Mouse (Mus musculus) 3134 (cell line): ENCODE measurements around the gene Nrf1.

Source experiments
- DNase-seq: peaks from one replicate; pipeline ENCODE4 v3.0.0-alpha.2; 2011; ENCODE audit warnings: low spot score; ENCODE audit not compliant: insufficient read length; ENCODE audit errors: extremely low read depth

Nrf1 gene

DNA sequence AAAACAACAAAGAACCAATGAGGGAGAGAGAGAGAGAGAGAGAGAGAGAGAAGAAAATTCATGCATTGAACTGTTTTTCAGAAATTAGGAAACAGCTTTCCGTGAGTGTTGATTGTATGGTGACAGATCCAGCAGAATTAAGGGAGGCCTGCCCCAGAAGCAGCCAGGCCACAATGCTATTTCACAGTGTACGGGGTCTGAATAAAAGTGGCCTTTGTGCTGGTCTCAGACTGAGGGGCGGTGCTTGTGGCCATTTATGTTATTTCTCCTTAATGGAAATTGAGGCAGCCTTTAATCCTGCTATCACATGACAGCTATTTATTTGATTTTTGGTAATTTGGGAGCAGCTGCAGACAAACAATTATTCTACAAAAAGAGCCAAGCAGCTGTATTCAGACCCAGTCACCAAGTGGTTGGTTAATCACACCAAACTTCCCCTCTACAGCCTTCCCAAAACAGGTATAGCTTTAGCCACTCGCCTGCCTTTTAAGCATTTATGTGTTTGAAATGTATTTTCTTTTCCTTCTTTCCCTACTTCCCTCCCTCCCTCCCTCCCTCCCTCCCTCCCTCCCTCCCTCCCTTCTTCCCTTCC lies 31.2 kb downstream of the Nrf1 start:
- no peak for DNase-seq

DNA sequence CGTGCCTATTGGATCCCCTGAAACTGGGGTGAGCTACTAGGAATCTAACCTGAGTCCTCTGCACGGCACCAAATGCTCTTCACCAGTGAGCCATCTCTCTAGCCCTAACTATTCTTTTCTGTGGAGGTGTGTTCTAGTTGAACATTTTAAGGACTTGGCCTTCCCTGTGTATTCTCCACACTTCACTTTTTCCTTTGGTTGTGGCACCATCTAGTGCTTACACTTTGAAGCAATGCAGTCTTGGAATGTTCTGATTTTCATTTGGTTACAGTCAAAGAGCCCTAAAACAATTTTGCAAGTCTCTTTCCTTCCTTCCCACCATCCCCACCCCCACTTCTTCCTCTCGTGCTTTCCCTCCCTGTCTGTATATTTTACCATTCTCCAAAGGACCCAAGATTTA lies 33.6 kb downstream of the Nrf1 start:
- no peak for DNase-seq

DNA sequence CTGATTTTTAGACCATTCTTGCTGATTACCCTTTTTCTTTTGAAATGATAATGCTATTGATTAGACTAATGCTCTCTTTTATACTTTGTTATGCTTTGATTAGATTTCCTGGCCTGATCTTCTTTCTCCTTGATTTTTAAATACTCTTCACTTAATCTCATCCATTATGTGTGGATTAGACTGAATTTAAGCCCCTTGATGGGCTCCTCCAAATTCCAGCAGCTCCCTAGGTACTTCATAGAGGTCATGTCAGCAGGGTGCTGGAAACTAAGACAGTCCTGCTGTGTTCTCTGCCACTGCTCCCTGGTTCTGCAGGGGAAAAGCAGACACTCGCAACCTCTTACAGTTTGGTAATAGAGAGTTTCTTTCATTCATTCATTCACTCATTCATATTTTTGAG lies 35.5 kb downstream of the Nrf1 start:
- DNase-seq, result no peak

DNA sequence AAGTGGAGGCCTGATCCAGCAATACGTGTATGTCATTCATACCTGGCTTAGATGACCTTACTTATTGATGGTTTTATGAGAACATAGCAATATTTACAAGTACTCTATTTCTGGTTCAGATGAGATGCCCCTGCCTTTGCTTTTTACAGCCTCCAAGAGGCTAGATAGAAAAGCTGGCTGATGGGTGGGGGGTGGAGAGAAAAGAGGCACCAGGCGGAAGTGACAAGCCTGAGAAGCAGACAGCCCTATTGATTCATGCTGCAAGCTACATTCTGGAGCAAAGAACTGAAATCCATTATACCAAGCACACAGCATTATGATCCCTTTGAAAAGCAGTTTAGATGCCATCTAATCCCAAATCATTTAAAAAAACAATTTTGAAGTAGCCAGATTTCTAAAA lies 37.6 kb downstream of the Nrf1 start:
- DNase-seq, result no peak

DNA sequence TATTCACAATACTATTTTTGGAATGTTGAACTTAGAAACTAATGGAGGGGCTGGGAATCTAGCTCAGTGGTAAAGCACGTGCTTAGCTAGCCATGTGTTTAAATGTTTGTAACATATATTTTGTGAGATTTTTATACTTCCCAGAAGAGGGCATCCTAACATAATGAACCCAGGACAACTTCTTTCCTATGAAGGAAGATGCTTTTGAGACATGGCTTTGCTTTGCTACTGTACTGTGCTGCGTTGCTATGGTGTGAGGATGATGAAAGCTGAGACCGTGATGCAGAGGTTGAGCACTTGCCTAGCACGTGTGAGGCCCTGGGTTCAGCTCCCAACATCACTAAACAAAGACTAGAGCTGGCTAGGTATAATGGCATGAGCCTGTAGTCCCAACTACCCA lies 43.4 kb downstream of the Nrf1 start:
- DNase-seq, result no peak

DNA sequence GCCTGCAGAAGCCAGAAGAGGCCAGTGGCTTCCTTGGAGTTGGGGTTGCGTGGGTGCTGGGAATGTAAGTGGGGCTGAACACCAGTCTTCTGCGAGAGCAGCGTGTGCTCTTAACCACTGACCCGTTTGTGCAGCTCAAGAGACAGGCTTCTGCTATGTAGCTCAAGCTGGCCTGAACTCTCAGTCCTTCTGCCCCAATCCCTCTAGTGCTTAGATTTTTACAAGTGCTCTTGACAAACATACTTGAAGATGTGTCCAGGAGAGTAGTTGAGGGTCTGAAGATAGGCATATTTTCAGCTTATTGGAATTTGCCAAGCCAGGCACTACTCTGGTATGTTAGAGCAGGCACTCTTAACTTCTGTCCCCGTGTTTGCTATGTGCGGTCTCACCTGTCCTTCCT lies 45.0 kb downstream of the Nrf1 start:
- no peak for DNase-seq

DNA sequence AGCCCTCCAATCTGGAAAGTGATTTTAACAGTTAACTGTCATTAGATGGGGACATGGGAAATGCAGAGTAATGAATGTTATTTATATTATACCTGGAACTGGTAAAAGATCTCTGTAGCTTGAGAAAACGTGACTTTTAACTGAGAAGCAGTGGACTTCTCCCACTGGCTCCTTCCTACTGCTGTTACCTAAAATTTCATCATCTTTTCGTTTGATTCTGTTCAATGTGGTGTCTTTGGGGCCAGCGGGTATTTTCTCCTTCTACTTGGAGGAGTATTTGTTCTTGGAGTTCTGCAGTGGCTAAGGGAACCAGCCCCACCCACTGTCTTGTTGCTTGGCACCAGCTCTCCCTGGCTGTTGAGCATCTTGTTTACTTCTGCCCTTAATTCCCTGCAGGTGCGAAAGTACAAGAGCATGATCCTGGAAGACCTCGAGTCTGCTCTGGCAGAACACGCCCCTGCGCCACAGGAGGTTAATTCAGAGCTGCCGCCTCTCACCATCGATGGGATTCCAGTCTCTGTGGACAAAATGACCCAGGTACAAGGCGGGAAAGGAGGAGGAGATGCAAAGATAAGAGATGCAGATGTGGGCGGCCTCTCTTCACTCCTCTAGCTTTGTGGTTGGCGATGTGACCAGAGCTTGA lies 54.1 kb downstream of the Nrf1 start:
- DNase-seq, result no peak

DNA sequence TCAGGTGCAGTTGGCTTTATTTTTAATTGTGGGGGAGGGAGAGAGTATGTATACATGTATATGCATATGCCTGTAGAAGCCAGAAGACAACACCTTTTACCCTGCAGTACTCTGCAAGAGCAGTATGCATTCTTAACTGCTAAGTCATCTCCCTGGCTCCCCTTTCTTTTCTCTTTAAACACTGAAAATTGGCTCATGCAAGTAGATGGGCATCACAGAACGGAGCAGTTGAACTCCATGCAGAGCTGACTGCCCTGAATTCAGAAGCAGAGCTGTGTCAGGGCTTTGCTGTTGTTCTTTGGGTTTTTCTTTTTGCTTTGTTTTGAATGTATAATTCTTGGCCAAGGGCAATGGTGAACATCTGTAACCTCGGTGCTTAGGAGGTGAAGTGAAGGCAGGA lies 58.3 kb downstream of the Nrf1 start:
- DNase-seq, result no peak

DNA sequence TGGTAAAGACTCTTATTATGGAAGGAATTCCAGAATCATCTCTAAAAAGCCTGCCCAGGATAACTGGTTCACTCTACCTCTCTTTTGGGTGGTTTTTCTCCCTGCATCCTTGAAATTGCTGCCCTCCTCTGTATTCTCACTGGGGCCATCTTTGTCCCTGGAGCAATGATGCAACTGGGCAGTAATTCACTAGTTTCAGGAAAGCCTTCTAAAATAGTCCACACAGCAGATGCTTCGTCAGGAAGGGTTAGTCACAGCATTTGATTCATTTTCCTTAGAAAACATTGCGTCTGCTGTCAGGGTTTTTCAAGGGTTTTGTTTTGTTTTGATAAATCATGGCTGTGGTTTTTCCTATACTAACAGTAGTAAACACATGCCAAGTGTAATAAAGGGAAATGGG lies 59.7 kb downstream of the Nrf1 start:
- DNase-seq, result no peak

DNA sequence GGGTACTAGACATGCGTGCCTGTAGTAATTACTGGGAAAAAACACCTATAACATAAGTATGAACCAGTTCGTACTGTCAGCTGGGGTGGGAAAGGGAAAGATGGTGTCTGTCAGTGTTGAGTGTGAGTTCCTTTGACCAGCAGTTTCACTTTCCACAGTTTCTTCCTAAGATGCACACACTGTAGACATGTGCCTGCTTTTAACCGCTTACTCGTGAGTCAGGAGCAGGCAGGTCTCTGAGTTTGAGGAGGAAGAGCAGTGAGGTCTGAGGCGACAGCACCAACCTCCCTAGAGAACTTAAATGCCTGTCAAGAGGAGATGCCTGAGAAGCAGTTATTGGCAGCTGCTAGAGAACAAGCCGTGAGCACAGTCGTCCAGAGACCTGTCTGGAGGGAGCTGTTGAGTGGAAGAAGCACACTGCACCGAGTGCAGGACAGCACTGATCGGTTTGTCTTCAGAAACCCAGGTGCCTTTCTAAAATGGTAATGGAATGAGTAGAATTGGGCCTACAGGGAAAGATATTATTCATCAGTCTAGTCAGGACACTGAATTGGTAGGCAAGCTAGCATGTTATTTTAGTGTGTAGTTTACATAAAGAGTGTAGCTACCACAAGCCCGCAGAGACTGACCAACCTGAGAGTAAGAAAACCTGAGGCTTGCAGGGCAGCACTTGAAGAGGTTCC lies 62.2 kb downstream of the Nrf1 start:
- DNase-seq, result no peak

DNA sequence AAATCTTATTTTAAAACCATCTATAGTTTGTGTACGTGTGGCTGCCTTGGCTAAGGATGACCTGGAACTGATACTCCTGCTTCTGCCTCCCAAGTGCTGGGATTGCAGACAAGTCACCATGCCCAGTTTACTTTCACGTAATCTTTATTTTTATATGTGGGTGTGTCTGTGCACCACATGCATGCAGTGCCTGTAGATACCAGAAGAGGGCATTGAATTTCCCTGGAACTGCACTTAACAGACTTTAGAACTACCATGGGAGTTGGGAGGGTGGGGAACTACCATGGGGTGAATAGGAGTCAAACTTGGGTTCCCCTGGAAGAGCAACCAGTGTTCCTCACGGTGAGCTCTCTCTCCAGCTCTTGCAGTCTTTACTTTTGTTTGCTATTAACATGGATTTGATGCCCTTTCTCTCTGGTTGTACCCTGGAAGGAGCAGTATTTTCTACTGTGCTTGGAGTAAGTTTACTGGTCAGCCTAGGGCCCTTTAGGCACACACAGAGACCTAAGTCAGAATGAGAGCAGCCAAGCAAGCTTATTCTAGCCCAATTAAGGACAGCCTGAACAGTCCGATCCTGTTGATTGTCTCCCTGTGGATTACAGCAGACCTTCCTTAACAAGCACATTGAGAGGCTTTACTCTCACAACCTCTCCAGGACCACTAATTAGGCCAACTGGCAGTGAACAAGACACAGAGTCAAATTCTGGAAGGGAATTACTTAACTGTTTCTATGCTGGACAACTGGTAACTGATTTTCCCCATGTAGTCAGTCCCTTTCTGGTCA lies 64.8 kb downstream of the Nrf1 start:
- no peak for DNase-seq

DNA sequence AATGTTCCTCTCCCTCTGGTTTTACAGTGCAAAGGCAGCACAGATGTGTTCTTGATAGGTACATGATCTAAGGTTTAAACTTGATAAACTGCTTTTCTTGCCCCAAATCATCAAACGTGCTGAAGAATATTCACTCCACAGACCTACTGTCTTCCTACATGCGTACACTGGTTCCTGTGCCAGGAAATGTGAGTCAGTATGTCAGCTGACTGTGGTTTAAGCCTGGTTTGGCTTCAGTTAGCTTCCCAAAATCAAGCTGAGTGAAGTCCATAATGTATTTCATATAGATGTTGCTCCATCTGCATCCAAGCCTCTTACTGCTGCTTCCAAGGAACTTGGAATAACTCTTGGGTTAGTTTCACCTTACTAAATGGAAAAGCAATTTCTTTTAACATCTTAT lies 66.3 kb downstream of the Nrf1 start:
- DNase-seq, result peak; percentile 23

DNA sequence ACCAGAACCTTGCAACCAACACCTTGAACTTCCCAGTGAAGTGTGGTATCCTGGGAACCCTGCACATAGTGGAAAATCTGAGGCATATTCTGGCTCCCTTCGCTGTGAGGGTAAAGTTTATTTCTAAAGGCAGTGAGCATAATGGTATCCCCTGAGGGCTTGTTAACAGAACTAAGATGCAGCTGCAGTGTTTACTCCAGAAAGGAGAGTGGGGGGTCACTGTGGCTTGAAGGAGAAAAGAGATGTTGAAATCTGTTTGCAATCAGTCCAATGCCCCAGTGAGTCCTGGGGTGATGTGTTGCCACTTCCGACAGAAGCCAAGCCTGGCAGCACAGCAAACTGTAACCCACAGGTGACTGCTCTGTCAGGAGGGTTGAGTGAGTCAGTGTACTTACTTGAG lies 73.4 kb downstream of the Nrf1 start:
- DNase-seq, result no peak

DNA sequence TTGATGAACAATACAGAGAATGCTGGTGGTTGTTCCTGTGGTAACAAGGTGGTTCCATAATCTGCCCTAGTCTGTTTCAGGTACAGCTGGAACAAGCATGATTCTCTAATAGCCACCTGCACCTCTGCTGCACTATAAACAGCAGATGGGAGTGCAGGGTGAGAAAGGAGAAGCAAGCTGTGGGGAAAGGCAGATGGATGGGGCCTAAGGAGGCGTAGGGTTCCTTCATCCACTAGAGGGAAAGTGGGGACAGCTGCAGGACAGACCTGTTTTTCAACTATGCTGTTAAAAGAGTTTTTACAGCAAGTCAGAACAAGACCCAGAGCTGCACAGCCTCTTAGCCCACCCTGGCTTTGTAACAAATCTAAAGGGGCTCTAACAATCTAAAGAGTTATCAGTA lies 73.8 kb downstream of the Nrf1 start:
- no peak for DNase-seq

DNA sequence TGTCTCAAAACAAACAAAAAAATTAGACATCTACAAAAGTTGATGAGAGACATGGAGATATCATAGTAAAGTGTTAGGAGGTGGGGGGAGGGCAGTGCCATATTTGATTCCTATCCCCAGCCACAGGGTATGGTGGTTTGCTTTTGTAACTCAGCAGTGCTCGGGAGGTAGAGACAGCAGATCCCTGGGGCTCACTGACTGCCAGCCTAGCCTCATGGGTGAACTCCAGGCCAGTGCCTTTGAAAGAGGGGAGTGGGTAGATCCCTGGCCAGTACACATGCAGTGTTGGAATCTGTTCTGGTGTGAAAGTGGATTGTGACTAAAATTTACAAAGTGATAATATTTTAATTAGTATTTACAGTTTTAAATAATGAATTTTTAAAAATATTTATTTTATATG lies 75.6 kb downstream of the Nrf1 start:
- no peak for DNase-seq

DNA sequence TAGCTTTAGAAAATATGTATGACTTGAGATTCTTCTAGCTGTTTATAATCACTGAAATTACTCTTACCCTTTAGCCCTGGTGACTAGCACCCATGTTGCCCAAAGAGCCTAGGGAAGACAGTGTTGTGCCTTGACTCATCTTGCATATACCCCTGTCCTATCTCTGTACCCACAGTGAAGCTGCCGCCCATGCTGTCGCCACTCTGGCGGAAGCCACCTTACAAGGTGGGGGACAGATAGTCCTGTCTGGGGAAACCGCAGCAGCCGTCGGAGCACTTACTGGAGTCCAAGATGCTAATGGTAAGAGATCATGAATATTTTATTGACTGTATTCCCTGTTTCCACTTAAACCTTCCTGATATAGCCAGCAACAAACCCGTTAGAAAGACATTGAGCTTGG lies 78.3 kb downstream of the Nrf1 start:
- DNase-seq, result no peak

DNA sequence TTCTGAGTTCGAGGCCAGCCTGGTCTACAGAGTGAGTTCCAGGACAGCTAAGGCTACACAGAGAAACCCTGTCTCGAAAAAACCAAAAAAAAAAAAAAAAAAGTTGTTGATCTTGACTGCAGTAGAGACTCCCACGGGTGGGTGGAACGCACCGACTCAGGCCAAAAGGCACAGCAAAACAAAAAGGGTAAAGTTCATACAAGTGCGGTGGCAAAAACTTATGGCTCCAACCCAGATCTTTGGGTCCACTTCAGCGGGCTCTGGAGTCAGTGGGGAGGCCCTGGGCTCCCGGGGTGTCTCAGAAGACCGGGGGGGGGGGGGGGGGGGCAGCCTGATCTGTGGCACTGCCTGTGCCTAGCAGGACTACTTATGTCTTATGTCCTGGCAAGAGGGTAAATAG lies 79.0 kb downstream of the Nrf1 start:
- no peak for DNase-seq

DNA sequence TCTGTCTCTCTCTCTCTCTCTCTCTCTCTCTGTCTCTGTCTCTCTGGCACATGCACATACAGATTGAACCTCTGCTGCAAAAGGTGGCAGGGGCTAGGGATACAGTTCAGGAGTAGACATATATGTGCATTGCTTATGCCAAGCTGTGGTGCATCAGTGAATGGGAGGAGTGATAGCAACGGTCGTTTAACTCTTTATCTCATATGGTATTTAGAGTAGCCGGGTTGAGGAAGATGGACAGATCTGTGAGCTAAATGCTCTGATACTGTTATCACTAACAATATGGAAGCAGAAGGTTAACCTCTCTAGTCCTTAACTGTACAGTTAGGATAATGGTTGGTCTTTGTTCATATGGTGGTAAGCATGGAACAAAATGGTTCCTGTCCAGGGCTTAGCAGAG lies 84.6 kb downstream of the Nrf1 start:
- DNase-seq, result no peak

DNA sequence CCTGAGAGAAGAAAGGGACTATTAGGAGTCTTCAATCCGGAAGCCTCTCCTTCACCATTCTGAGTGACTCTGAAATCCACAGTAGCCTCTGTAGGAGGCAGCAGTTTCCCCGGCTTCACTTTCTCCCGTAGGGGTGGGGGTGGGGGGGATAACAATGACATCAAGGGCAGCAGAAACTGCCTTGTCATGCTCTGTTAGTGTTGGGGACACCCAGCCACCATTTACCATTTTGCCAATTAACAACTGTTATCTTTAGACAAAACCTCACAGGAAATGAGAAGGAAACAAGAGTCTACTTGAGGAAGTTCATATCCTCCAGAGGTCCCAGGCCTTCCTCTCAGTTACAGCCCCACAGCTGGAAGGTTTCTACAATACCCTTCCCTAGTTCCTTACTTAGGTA lies 87.8 kb downstream of the Nrf1 start:
- DNase-seq, result no peak

DNA sequence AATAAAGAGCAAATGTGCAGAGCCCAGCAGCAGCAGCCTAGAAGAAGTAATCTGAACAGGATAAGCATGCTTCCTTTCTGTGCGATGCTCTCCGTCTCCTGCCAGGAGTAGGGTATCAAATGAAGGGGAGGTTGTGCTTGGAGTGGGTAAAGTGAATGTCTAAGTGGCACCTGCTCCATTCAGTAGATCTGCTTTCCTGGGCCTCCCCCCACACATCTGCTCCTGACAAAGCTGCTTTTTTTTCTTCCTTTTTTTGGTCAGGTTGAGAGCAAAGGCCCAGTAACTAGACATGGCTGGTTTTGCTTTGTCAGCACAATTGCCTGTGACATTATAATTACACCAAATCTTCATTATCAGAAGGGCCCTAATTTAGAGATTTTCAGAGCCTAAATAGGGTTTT lies 89.4 kb downstream of the Nrf1 start:
- no peak for DNase-seq

DNA sequence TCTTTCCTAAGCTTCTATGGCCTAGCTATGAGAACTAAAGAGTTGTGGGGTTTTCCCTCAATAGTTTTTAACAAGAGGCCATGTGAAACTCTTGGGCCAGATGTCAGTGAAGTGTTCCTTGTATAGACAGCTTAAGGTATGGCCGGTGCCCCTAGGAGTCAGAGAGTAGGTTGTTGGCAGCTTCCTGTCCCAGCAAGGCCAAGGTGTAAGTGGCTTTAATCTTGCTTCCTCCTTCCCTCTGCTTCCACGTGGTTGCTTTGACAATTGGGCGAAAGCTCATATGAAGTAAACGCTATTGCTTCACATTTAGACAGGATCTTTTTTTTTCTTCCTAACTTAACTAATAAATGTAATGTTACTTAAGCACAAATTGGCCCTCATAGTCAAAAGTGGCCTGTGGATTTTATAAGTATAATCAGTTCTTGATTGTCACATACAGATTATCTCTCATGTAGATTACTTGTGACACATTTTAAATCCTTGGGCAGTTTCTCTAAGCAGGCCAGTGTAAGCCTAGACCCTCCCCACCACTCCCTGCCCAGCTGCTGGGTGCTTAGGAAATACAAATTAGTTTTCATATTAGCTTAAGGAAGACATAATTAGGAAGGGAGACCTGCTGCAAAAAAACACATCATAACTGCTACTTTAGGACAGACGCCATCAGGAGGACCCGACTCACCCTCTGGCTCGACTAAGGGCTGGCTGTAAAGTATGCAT lies 91.7 kb downstream of the Nrf1 start:
- no peak for DNase-seq
